Mouse (Mus musculus) adrenal gland, adult 18-20 months (tissue): ENCODE data around the gene Wdr46. TPM values are rescaled to one million over a fixed set of nuclear protein-coding genes. Genes with fewer than 3 reads are reported as not detected.
"Not testable (repeated sequence)": the region's sequence is repeated elsewhere in the genome, so short reads cannot be mapped to it uniquely, and the experiment has no call there.

Source experiments
- DNase-seq, 2 experiments: peaks; one replicate each; pipeline ENCODE4 v3.0.0; 2021 to 2022; ENCODE audit warnings: low spot score in 2 of 2
- long read RNA-seq, 2 experiments: library from polyadenylated mRNA; stranded (forward); transcript quantifications; one replicate each; pipeline ENCODE4 v2.0.0; 2021
- total RNA-seq, 2 experiments: library from RNA; stranded (reverse); gene quantifications; 1 replicate in 1 of 2; 2 replicates in 1 of 2; pipeline ENCODE4 v1.2.3; 2021

Wdr46 gene
- total RNA-seq = 10 to 100 TPM; 29.2 to 35.7 TPM
- long read RNA-seq, experiment 1, transcript Wdr46-201 (15 exons, 2,229 nt) = major isoform, 33 of 35 reads
- long read RNA-seq, experiment 1, partial matches to known transcripts = 0 of 35 reads
- long read RNA-seq, experiment 1, other reads (novel, unspliced or antisense) = 2 of 35 reads
- long read RNA-seq, experiment 2, transcript Wdr46-201 (15 exons, 2,229 nt) = major isoform, 85 of 98 reads
- long read RNA-seq, experiment 2, partial matches to known transcripts = 7 of 98 reads
- long read RNA-seq, experiment 2, other reads (novel, unspliced or antisense) = 6 of 98 reads

- peak; percentile 81 to 86 for DNase-seq
These were observed at the start of gene Wdr46, which contains the start of gene Pfdn6 for GRCm38 (mm10) chr17:33940206-33940805. Wdr46 (plus strand) TSS chr17:33940660. Pfdn6 (minus strand) TSS chr17:33940343.

- no peak for DNase-seq
These were observed 49.1 kb upstream of the Wdr46 start for GRCm38 (mm10) chr17:33891357-33891756.

GRCm38 (mm10) chr17:33891892-33892291 is 48.6 kb upstream of the Wdr46 start:
- not testable (repeated sequence) for DNase-seq

GRCm38 (mm10) chr17:33892429-33892828 is 48.0 kb upstream of the Wdr46 start:
- no peak for DNase-seq

GRCm38 (mm10) chr17:33893011-33893410 is 47.4 kb upstream of the Wdr46 start:
- not testable (repeated sequence) for DNase-seq

GRCm38 (mm10) chr17:33897114-33897794 is 43.2 kb upstream of the Wdr46 start:
- DNase-seq = no peak

GRCm38 (mm10) chr17:33898193-33898592 is 42.3 kb upstream of the Wdr46 start:
- not testable (repeated sequence) for DNase-seq

GRCm38 (mm10) chr17:33899642-33900041 is 40.8 kb upstream of the Wdr46 start:
- DNase-seq = no peak

GRCm38 (mm10) chr17:33900281-33900988 is 40.0 kb upstream of the Wdr46 start:
- DNase-seq = no peak

- DNase-seq = no peak
These were observed 39.5 kb upstream of the Wdr46 start for GRCm38 (mm10) chr17:33900989-33901314.

GRCm38 (mm10) chr17:33901653-33902052 is 38.8 kb upstream of the Wdr46 start:
- no peak for DNase-seq

- DNase-seq = no peak
These were observed 38.4 kb upstream of the Wdr46 start for GRCm38 (mm10) chr17:33902079-33902478.

- DNase-seq = no peak
These were observed 38.0 kb upstream of the Wdr46 start for GRCm38 (mm10) chr17:33902491-33902890.

- not testable (repeated sequence) for DNase-seq
These were observed 36.4 kb upstream of the Wdr46 start for GRCm38 (mm10) chr17:33903911-33904651.

GRCm38 (mm10) chr17:33904835-33905234 is 35.6 kb upstream of the Wdr46 start, which contains the start of gene Platr17:
Platr17 (plus strand) TSS chr17:33905135.
- not testable (repeated sequence) for DNase-seq

GRCm38 (mm10) chr17:33908331-33909076 is 32.0 kb upstream of the Wdr46 start:
- peak in 1 of 2 experiments; percentile 56 for DNase-seq

- peak; percentile 97 to 99 for DNase-seq
These were observed 31.2 kb upstream of the Wdr46 start, which contains the start of gene Daxx for GRCm38 (mm10) chr17:33909077-33909868. Daxx (plus strand) TSS chr17:33909414.

- DNase-seq = peak; percentile 46 to 55
These were observed 30.6 kb upstream of the Wdr46 start for GRCm38 (mm10) chr17:33909869-33910250.
